Mouse (Mus musculus) C2C12 (cell line): ENCODE measurements around the gene Tmem50b. TPM values are rescaled to one million over a fixed set of nuclear protein-coding genes. Genes with fewer than 3 reads are reported as not detected.

Experiments
- H3K27me3 ChIP-seq: one replicate; pipeline ENCODE4 v1.6.1; 2011; ENCODE audit not compliant: control insufficient read depth, insufficient read depth, insufficient read length
- H3K36me3 ChIP-seq: one replicate; pipeline ENCODE4 v1.6.1; 2011; ENCODE audit not compliant: control insufficient read depth, insufficient read depth
- H3K4me3 ChIP-seq: one replicate; pipeline ENCODE4 v1.5.1; 2011; ENCODE audit warnings: mild to moderate bottlenecking, control low read depth; ENCODE audit not compliant: poor library complexity, insufficient read depth, severe bottlenecking
- H3K79me2 ChIP-seq: one replicate; pipeline ENCODE4 v1.6.1; 2011; ENCODE audit not compliant: control insufficient read depth, insufficient read depth
- H3K79me3 ChIP-seq: one replicate; pipeline ENCODE4 v1.6.1; 2011; ENCODE audit warnings: low read depth, control low read depth
- H3ac ChIP-seq: one replicate; pipeline ENCODE3; 2011; ENCODE audit warnings: low read depth; ENCODE audit not compliant: control insufficient read depth, insufficient read length
- CEBPB ChIP-seq: IDR thresholded peaks from one replicate; pipeline ENCODE4 v1.6.1; 2011; ENCODE audit warnings: low read depth, mild to moderate bottlenecking, control low read depth, moderate library complexity
- CTCF ChIP-seq: IDR thresholded peaks from one replicate; pipeline ENCODE4 v1.5.1; 2011; ENCODE audit not compliant: control insufficient read depth, insufficient read depth, insufficient read length
- FOSL1 ChIP-seq: IDR thresholded peaks from one replicate; pipeline ENCODE4 v1.8.0; 2011; ENCODE audit warnings: mild to moderate bottlenecking, low read length; ENCODE audit not compliant: poor library complexity, insufficient read depth, severe bottlenecking
- MAX ChIP-seq: IDR thresholded peaks from one replicate; pipeline ENCODE4 v1.6.1; 2011; ENCODE audit warnings: mild to moderate bottlenecking, control low read depth
- MYOD1 ChIP-seq: IDR thresholded peaks from one replicate; pipeline ENCODE4 v1.6.1; 2011; ENCODE audit warnings: low read depth; ENCODE audit not compliant: control insufficient read depth, insufficient read length
- MYOG ChIP-seq: IDR thresholded peaks from one replicate; pipeline ENCODE4 v1.6.1; 2011; ENCODE audit not compliant: control insufficient read depth, insufficient read length; ENCODE audit errors: extremely low read depth
- USF1 ChIP-seq: IDR thresholded peaks from one replicate; pipeline ENCODE4 v1.6.1; 2011; ENCODE audit warnings: low read depth, mild to moderate bottlenecking, control low read depth, moderate library complexity
- polyA plus RNA-seq: library from polyadenylated mRNA; unstranded; fragments of >200 nt; fragmentation: generic; extraction: Trizol; gene quantifications from one replicate; pipeline ENCODE4 v1.2.1, GENCODE M21; 2012; ENCODE audit warnings: missing spikeins

Tmem50b gene
- polyA plus RNA-seq, 1 experiment = 15.1 TPM

GRCm38 (mm10) chr16:91566002-91566401 lies 31.6 kb downstream of the Tmem50b start:
- Histone ChIP-seq H3ac (no peak overlapping the region), H3K36me3 (peaks cover 25% of the 10 kb centered on the region), H3K79me2 (no peaks in the 10 kb centered on the region), H3K79me3 (no peaks in the 10 kb centered on the region), H3K27me3 (no peaks in the 10 kb centered on the region), H3K4me3 (no peak overlapping the region)
- no peak for TF ChIP-seq USF1
- TF ChIP-seq MAX = no peak
- TF ChIP-seq CTCF = no peak

- no peak overlapping the region for H3K4me3 ChIP-seq
- peaks cover 25% of the 10 kb centered on the region for H3K36me3 ChIP-seq
- TF ChIP-seq FOSL1 (no peak), USF1 (no peak), MYOD1 (no peak), MYOG (no peak), MAX (no peak), CEBPB (no peak), CTCF (no peak)
- H3ac ChIP-seq = no peak overlapping the region
- no peaks in the 10 kb centered on the region for H3K27me3 ChIP-seq
- H3K79me3 ChIP-seq = no peaks in the 10 kb centered on the region
- H3K79me2 ChIP-seq = no peaks in the 10 kb centered on the region
Measured at GRCm38 (mm10) chr16:91565292-91565951, 32.2 kb downstream of the Tmem50b start.

GRCm38 (mm10) chr16:91564580-91565291 lies 32.9 kb downstream of the Tmem50b start:
- Histone ChIP-seq H3K79me2 (no peaks in the 10 kb centered on the region), H3K36me3 (peaks cover 28% of the 10 kb centered on the region), H3ac (no peak overlapping the region), H3K27me3 (no peaks in the 10 kb centered on the region), H3K4me3 (no peak overlapping the region), H3K79me3 (no peaks in the 10 kb centered on the region)
- TF ChIP-seq MAX (no peak), USF1 (no peak), FOSL1 (no peak), CEBPB (no peak), MYOG (no peak), MYOD1 (no peak), CTCF (no peak)

- no peak overlapping the region for H3K4me3 ChIP-seq
- H3K36me3 ChIP-seq = peaks cover 40% of the 10 kb centered on the region
- no peak for TF ChIP-seq MAX
- TF ChIP-seq USF1 = no peak
- TF ChIP-seq MYOD1 = no peak
- no peak for TF ChIP-seq FOSL1
- no peak for TF ChIP-seq MYOG
- TF ChIP-seq CTCF = no peak
- no peak for TF ChIP-seq CEBPB
Measured at GRCm38 (mm10) chr16:91561541-91562457, 35.8 kb downstream of the Tmem50b start.

GRCm38 (mm10) chr16:91561099-91561498 lies 36.5 kb downstream of the Tmem50b start:
- Histone ChIP-seq H3K4me3 (no peak overlapping the region), H3ac (no peak overlapping the region), H3K36me3 (peaks cover 40% of the 10 kb centered on the region), H3K79me2 (no peaks in the 10 kb centered on the region), H3K79me3 (no peaks in the 10 kb centered on the region), H3K27me3 (no peaks in the 10 kb centered on the region)
- TF ChIP-seq CTCF = peak; percentile 37
- no peak for TF ChIP-seq USF1

More at GRCm38 (mm10) chr16:91561541-91562457, 35.8 kb downstream of the Tmem50b start:
- Histone ChIP-seq H3K27me3 (no peaks in the 10 kb centered on the region), H3ac (no peak overlapping the region), H3K79me3 (no peaks in the 10 kb centered on the region), H3K79me2 (no peaks in the 10 kb centered on the region)
